Mouse (Mus musculus) testis, adult 10 weeks (tissue): ENCODE measurements around the gene Gnat2. TPM values are rescaled to one million over a fixed set of nuclear protein-coding genes. Genes with fewer than 3 reads are reported as not detected.

Source experiments
- polyA plus RNA-seq: library from polyadenylated mRNA; stranded (reverse); fragments of 350-450 nt; fragmentation: Illumina TruSeq; extraction: RNeasy Lipid Tissue Mini Kit (QIAGEN cat#74804); gene quantifications from one replicate; pipeline ENCODE4 v1.2.3, GENCODE M21; 2014; ENCODE audit warnings: low read depth, low replicate concordance

Gene Gnat2
- 0.90 TPM for polyA plus RNA-seq

GRCm38 (mm10) chr3:108092536-108093115, at the start of gene Gnat2:
TSS of gene Gnat2 (plus strand) at chr3:108092789.

GRCm38 (mm10) chr3:108044394-108045140, 48.0 kb upstream of the Gnat2 start, which contains the start of gene Gstm4:
TSS of gene Gstm4 (minus strand) at chr3:108044894.

GRCm38 (mm10) chr3:108086470-108086979, 6.1 kb upstream of the Gnat2 start, which contains the start of gene Ampd2:
TSS of gene Ampd2 (minus strand) at chr3:108086651.

GRCm38 (mm10) chr3:108145534-108146445, 53.2 kb downstream of the Gnat2 start, which contains the start of gene Gnai3:
TSS of gene Gnai3 (minus strand) at chr3:108146146.

Other genes with a start within 250 kb of the Gnat2 start
- gene Eps8l3, start 215.6 kb upstream of the Gnat2 start, polyA plus RNA-seq = 7.9 TPM
- 3,284 TPM for gene Gstm5, start 197.0 kb upstream of the Gnat2 start, polyA plus RNA-seq
- gene Gstm7, start 161.0 kb upstream of the Gnat2 start, polyA plus RNA-seq = 22.5 TPM
- 56.0 TPM for gene Gstm6, start 149.0 kb upstream of the Gnat2 start, polyA plus RNA-seq
- gene Gstm3, start 123.5 kb upstream of the Gnat2 start, polyA plus RNA-seq = not detected
- gene Gstm2, start 106.3 kb upstream of the Gnat2 start, polyA plus RNA-seq = 222 TPM
- 104 TPM for gene Gstm1, start 74.8 kb upstream of the Gnat2 start, polyA plus RNA-seq
- gene Gstm4, start 47.9 kb upstream of the Gnat2 start, polyA plus RNA-seq = 2.7 TPM
- gene Ampd2, start 6.1 kb upstream of the Gnat2 start, polyA plus RNA-seq = 1.7 TPM
- gene Gnai3, start 53.4 kb downstream of the Gnat2 start, polyA plus RNA-seq = 93.3 TPM
- 0.38 TPM for gene Gpr61, start 62.1 kb downstream of the Gnat2 start, polyA plus RNA-seq
- 0.43 TPM for gene Amigo1, start 93.5 kb downstream of the Gnat2 start, polyA plus RNA-seq
- 1.4 TPM for gene Cyb561d1, start 108.4 kb downstream of the Gnat2 start, polyA plus RNA-seq
- 0.85 TPM for gene Atxn7l2, start 118.1 kb downstream of the Gnat2 start, polyA plus RNA-seq
- 0.17 TPM for gene Sypl2, start 133.9 kb downstream of the Gnat2 start, polyA plus RNA-seq
- 65.6 TPM for gene Psma5, start 164.1 kb downstream of the Gnat2 start, polyA plus RNA-seq
- 38.3 TPM for gene Sort1, start 191.3 kb downstream of the Gnat2 start, polyA plus RNA-seq